Mouse (Mus musculus): ENCODE measurements around the gene Sugp1.
A peak's percentile ranks its signal among the peaks of the same experiment; 100 is the strongest.
"Not testable (repeated sequence)": the region's sequence is repeated elsewhere in the genome, so short reads cannot be mapped to it uniquely, and the experiment has no call there.

Sugp1 gene

GRCm38 (mm10) chr8:70043996-70044395 lies 1.4 kb downstream of the Sugp1 start:
- no peak for DNase-seq (ENCODE audit: low spot score)

GRCm38 (mm10) chr8:70049662-70050061 lies 7.0 kb downstream of the Sugp1 start:
- no peak for DNase-seq (ENCODE audit: low spot score)

GRCm38 (mm10) chr8:70050434-70050833 lies 7.8 kb downstream of the Sugp1 start:
- not testable (repeated sequence) for DNase-seq (ENCODE audit: low spot score)

GRCm38 (mm10) chr8:70057721-70058120 lies 15.1 kb downstream of the Sugp1 start:
- no peak for DNase-seq (ENCODE audit: low spot score)

GRCm38 (mm10) chr8:70071836-70072440 lies 29.3 kb downstream of the Sugp1 start:
- no peak for DNase-seq (ENCODE audit: low spot score)

GRCm38 (mm10) chr8:70072441-70073069 lies 29.9 kb downstream of the Sugp1 start, which contains the start of gene Tm6sf2:
Tm6sf2 (plus strand) TSS chr8:70072924.
- peak; percentile 9 for DNase-seq (ENCODE audit: low spot score)

GRCm38 (mm10) chr8:70073120-70073519 lies 30.5 kb downstream of the Sugp1 start:
- no peak for DNase-seq (ENCODE audit: low spot score)

GRCm38 (mm10) chr8:70073682-70074081 lies 31.1 kb downstream of the Sugp1 start:
- no peak for DNase-seq (ENCODE audit: low spot score)

GRCm38 (mm10) chr8:70081976-70082375 lies 39.4 kb downstream of the Sugp1 start:
- DNase-seq (ENCODE audit: low spot score): no peak

GRCm38 (mm10) chr8:70083285-70083684 lies 40.7 kb downstream of the Sugp1 start, which contains the start of gene Hapln4:
Hapln4 (plus strand) TSS chr8:70083457.
- no peak for DNase-seq (ENCODE audit: low spot score)

- no peak for DNase-seq (ENCODE audit: low spot score)
Observed at GRCm38 (mm10) chr8:70084191-70085065, 41.8 kb downstream of the Sugp1 start.

GRCm38 (mm10) chr8:70086151-70086550 lies 43.5 kb downstream of the Sugp1 start:
- no peak for DNase-seq (ENCODE audit: low spot score)

- no peak for DNase-seq (ENCODE audit: low spot score)
Observed at GRCm38 (mm10) chr8:70087237-70087636, 44.6 kb downstream of the Sugp1 start.

GRCm38 (mm10) chr8:70087836-70088650 lies 45.4 kb downstream of the Sugp1 start:
- DNase-seq (ENCODE audit: low spot score): no peak

- no peak for DNase-seq (ENCODE audit: low spot score)
Observed at GRCm38 (mm10) chr8:70089296-70089960, 46.8 kb downstream of the Sugp1 start.

- DNase-seq (ENCODE audit: low spot score): no peak
Observed at GRCm38 (mm10) chr8:70092786-70093185, 50.2 kb downstream of the Sugp1 start.

GRCm38 (mm10) chr8:70099276-70099675 lies 56.7 kb downstream of the Sugp1 start:
- DNase-seq (ENCODE audit: low spot score): no peak

GRCm38 (mm10) chr8:70100241-70100640 lies 57.6 kb downstream of the Sugp1 start:
- no peak for DNase-seq (ENCODE audit: low spot score)

GRCm38 (mm10) chr8:70104506-70104905 lies 61.9 kb downstream of the Sugp1 start:
- no peak for DNase-seq (ENCODE audit: low spot score)

- no peak for DNase-seq (ENCODE audit: low spot score)
Observed at GRCm38 (mm10) chr8:70104922-70105321, 62.3 kb downstream of the Sugp1 start.

GRCm38 (mm10) chr8:70110451-70110850 lies 67.8 kb downstream of the Sugp1 start:
- DNase-seq (ENCODE audit: low spot score): no peak
